Mouse (Mus musculus) ES-E14 (cell line): ENCODE measurements around the gene Olfr1506. TPM values are rescaled to one million over a fixed set of nuclear protein-coding genes. Genes with fewer than 3 reads are reported as not detected.
"Not testable (repeated sequence)": the region's sequence is repeated elsewhere in the genome, so short reads cannot be mapped to it uniquely, and the experiment has no call there.

Experiments used
- DNase-seq: peaks from one replicate; pipeline ENCODE4 v3.0.0-alpha.2; 2013; ENCODE audit warnings: low read depth, low spot score
- H3K27ac ChIP-seq: 2 replicates; pipeline ENCODE4 v1.5.1; 2012; ENCODE audit warnings: low read depth, mild to moderate bottlenecking, low read length, moderate library complexity, mixed read lengths; ENCODE audit not compliant: poor library complexity, insufficient read depth, severe bottlenecking
- H3K36me3 ChIP-seq: 2 replicates; pipeline ENCODE4 v1.6.1; 2012; ENCODE audit warnings: mild to moderate bottlenecking, low read length, moderate library complexity, mixed read lengths; ENCODE audit not compliant: control insufficient read depth, poor library complexity, insufficient read depth, severe bottlenecking
- H3K4me1 ChIP-seq, 2 experiments: fragments of 150-350 bp in 1 of 2; sonication (generic) in 1 of 2; 2 replicates each; pipeline ENCODE4 v1.6.1; 2012; ENCODE audit warnings: low read length in 2 of 2, mild to moderate bottlenecking in 1 of 2, mixed read lengths in 1 of 2; ENCODE audit not compliant: control insufficient read depth in 2 of 2, insufficient read depth in 2 of 2, poor library complexity in 1 of 2
- H3K4me3 ChIP-seq, 2 experiments: fragments of 150-350 bp in 1 of 2; sonication (generic) in 1 of 2; 2 replicates each; pipeline ENCODE4 v1.5.1; 2012; ENCODE audit warnings: low read length in 2 of 2, low read depth in 1 of 2, mild to moderate bottlenecking in 1 of 2, mixed read lengths in 1 of 2; ENCODE audit not compliant: insufficient read depth in 1 of 2, poor library complexity in 1 of 2, severe bottlenecking in 1 of 2
- H3K9ac ChIP-seq: 2 replicates; pipeline ENCODE4 v1.6.1; 2012; ENCODE audit warnings: low read depth, mild to moderate bottlenecking, low read length, mixed read lengths; ENCODE audit not compliant: poor library complexity, insufficient read depth, severe bottlenecking
- H3K9me3 ChIP-seq: fragments of 150-350 bp; sonication (generic); 2 replicates; pipeline ENCODE4 v1.6.1; 2012; ENCODE audit warnings: low read depth, mild to moderate bottlenecking, low read length; ENCODE audit not compliant: control insufficient read depth, insufficient read depth
- CHD2 ChIP-seq: IDR thresholded peaks from 2 replicates; pipeline ENCODE4 v1.6.1; 2014; ENCODE audit warnings: mild to moderate bottlenecking, low read depth, low read length, inconsistent platforms
- HCFC1 ChIP-seq: IDR thresholded peaks from 2 replicates; pipeline ENCODE4 v1.6.1; 2012; ENCODE audit warnings: low read length, inconsistent platforms, borderline replicate concordance; ENCODE audit not compliant: insufficient read depth
- MAFK ChIP-seq: IDR thresholded peaks from 2 replicates; pipeline ENCODE4 v1.6.1; 2014; ENCODE audit warnings: mild to moderate bottlenecking, low read depth, low read length, inconsistent platforms; ENCODE audit not compliant: insufficient read depth
- ZC3H11A ChIP-seq: IDR thresholded peaks from 2 replicates; pipeline ENCODE4 v1.6.1; 2012; ENCODE audit warnings: low read depth, mild to moderate bottlenecking, inconsistent platforms, low read length, borderline replicate concordance
- ZNF384 ChIP-seq: IDR thresholded peaks from 2 replicates; pipeline ENCODE4 v1.6.1; 2012; ENCODE audit warnings: low read depth, low read length, inconsistent platforms
- in situ Hi-C, 2 experiments: fragments of 600-800 bp; cut with MboI; formaldehyde crosslinking; loops; one replicate each; pipeline ENCODE4 v1.15.1; 2025; ENCODE audit warnings: low sequenced_read_pairs in 2 of 2, inconsistent platforms in 1 of 2; ENCODE audit not compliant: unreplicated experiment in 2 of 2
- total RNA-seq: library from RNA; depleted of rRNA; stranded (reverse); fragments of 300-350 nt; gene quantifications from 2 replicates; pipeline ENCODE4 v1.2.3, GENCODE M21; 2012; rRNA removed

Gene Olfr1506
- 0.13 TPM in 1 of 2 replicates, not detected in the other for total RNA-seq

- H3K4me3 ChIP-seq, H3K36me3 ChIP-seq, H3K4me1 ChIP-seq, H3K27ac ChIP-seq, in situ Hi-C loops, H3K9ac ChIP-seq, DNase-seq, H3K9me3 ChIP-seq: not testable (repeated sequence)
Observed at GRCm38 (mm10) chr2:90224393-90224792, at the start of gene Olfr1506. Gene Olfr1506 (minus strand): TSS chr2:90224493.

GRCm38 (mm10) chr2:90270932-90271331 is 46.6 kb upstream of the Olfr1506 start, which contains the start of gene Olfr1271:
Gene Olfr1271 (minus strand): TSS chr2:90271032.
- Histone ChIP-seq H3K9ac (no peak within 1 kb of the TSS), H3K9me3 (no peaks in the 10 kb centered on the region), H3K36me3 (no peaks in the 10 kb centered on the region), H3K27ac (no peak within 1 kb of the TSS), H3K4me1 (no peaks in the 10 kb centered on the region), H3K4me3 (no peak within 1 kb of the TSS)
- DNase-seq = no peak
- in situ Hi-C loops = no loop called here
- TF ChIP-seq ZNF384 = no peak
- TF ChIP-seq CHD2 = no peak
- no peak for TF ChIP-seq ZC3H11A
- no peak for TF ChIP-seq HCFC1
- TF ChIP-seq MAFK = no peak

DNA sequence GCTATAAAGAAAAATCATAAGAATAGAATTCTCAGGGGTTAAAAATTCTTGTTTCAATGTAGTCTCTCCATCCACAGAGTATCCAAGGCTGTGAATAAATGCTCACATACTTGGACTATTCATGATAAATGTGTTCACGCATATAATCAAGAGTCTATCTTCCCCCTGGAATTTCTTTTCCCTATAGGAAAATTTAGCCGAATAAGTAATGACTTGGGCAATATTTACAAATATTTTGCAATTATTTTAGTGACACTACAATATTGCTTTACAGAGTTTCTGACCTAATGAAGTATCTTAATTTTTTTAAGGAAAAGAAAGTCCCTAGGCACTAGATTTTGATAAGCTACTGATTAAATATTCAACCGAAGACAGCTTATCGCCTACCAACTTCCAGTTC is 33.2 kb upstream of the Olfr1506 start, which contains the start of gene Olfr142:
Gene Olfr142, minus strand, starts transcription at position 101 of the 400 bp plus-strand sequence.
- no peaks in the 10 kb centered on the region for H3K9me3 ChIP-seq
- no peaks in the 10 kb centered on the region for H3K36me3 ChIP-seq
- TF ChIP-seq CHD2 (no peak), ZC3H11A (no peak)
- H3K27ac ChIP-seq = no peak within 1 kb of the TSS
- H3K4me1 ChIP-seq = no peaks in the 10 kb centered on the region
- DNase-seq = no peak
- no peak within 1 kb of the TSS for H3K4me3 ChIP-seq
- in situ Hi-C loops = no loop called here
- no peak within 1 kb of the TSS for H3K9ac ChIP-seq

- H3K9ac ChIP-seq, H3K36me3 ChIP-seq, H3K27ac ChIP-seq, H3K4me3 ChIP-seq, in situ Hi-C loops, DNase-seq, H3K4me1 ChIP-seq, H3K9me3 ChIP-seq: not testable (repeated sequence)
Observed at GRCm38 (mm10) chr2:90199606-90200005, 24.7 kb downstream of the Olfr1506 start.

- H3K27ac ChIP-seq, in situ Hi-C loops, H3K9me3 ChIP-seq, H3K4me3 ChIP-seq, DNase-seq, H3K36me3 ChIP-seq, H3K9ac ChIP-seq, H3K4me1 ChIP-seq: not testable (repeated sequence)
Observed at GRCm38 (mm10) chr2:90195285-90195684, 29.0 kb downstream of the Olfr1506 start.

- DNase-seq, H3K4me1 ChIP-seq, H3K4me3 ChIP-seq, H3K9ac ChIP-seq, H3K36me3 ChIP-seq, H3K9me3 ChIP-seq, in situ Hi-C loops, H3K27ac ChIP-seq: not testable (repeated sequence)
Observed at GRCm38 (mm10) chr2:90194750-90195149, 29.5 kb downstream of the Olfr1506 start.

GRCm38 (mm10) chr2:90187082-90187481 is 37.2 kb downstream of the Olfr1506 start:
- H3K36me3 ChIP-seq, in situ Hi-C loops, DNase-seq, H3K9me3 ChIP-seq, H3K4me1 ChIP-seq, H3K4me3 ChIP-seq, H3K9ac ChIP-seq, H3K27ac ChIP-seq: not testable (repeated sequence)

DNA sequence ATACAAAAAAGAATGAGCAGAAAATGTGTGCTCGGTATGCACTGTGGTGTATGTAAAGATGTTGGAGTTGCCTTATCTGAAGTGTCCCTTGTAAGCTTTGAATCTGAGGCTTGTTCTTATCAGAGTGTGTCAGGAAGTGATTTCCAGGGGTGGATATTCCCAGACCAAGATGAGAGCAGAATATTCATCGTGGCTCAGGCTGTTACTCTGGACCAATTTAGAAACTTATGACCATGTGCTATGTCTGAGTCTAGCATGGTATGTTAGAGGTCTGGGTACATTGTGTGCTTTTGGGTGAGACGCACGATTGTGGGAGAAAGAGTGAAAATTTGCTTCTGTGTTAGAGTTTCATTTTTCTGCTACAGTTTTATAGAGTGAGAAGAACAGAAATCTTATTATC is 38.2 kb downstream of the Olfr1506 start:
- DNase-seq, H3K9ac ChIP-seq, H3K4me3 ChIP-seq, H3K27ac ChIP-seq, in situ Hi-C loops, H3K4me1 ChIP-seq, H3K9me3 ChIP-seq, H3K36me3 ChIP-seq: not testable (repeated sequence)
